Mouse (Mus musculus) MEL (cell line): ENCODE data around the gene Itpr2. TPM values are rescaled to one million over a fixed set of nuclear protein-coding genes. Genes with fewer than 3 reads are reported as not detected.
A peak's percentile ranks its signal among the peaks of the same experiment; 100 is the strongest.

Experiments
- DNase-seq: peaks from one replicate; pipeline ENCODE4 v3.0.0; 2011; ENCODE audit warnings: low read depth, low spot score
- H3K27ac ChIP-seq: 2 replicates; pipeline ENCODE4 v1.5.1; 2012; ENCODE audit warnings: low read depth, mild to moderate bottlenecking, control low read depth, low read length, moderate library complexity; ENCODE audit not compliant: control insufficient read depth
- H3K27me3 ChIP-seq, 2 experiments: fragments of 150-350 bp in 1 of 2; sonication (generic) in 1 of 2; 2 replicates each; pipeline ENCODE4 v1.6.1; 2012; ENCODE audit warnings: low read length in 2 of 2, mild to moderate bottlenecking in 2 of 2, improper control_type of control experiment in 1 of 2, moderate library complexity in 1 of 2; ENCODE audit not compliant: insufficient read depth in 2 of 2, control insufficient read depth in 1 of 2
- H3K36me3 ChIP-seq, 2 experiments: 2 replicates each; pipeline ENCODE4 v1.6.1; 2012 to 2014; ENCODE audit warnings: low read length in 2 of 2, improper control_type of control experiment in 1 of 2, inconsistent platforms in 1 of 2, mild to moderate bottlenecking in 1 of 2; ENCODE audit not compliant: insufficient read depth in 2 of 2, control insufficient read depth in 1 of 2
- H3K4me1 ChIP-seq, 2 experiments: fragments of 150-350 bp in 1 of 2; sonication (generic) in 1 of 2; 2 replicates each; pipeline ENCODE4 v1.6.1; 2012; ENCODE audit warnings: low read length in 2 of 2, improper control_type of control experiment in 1 of 2, mild to moderate bottlenecking in 1 of 2; ENCODE audit not compliant: insufficient read depth in 2 of 2, control insufficient read depth in 1 of 2
- H3K4me3 ChIP-seq, 2 experiments: fragments of 150-350 bp in 1 of 2; sonication (generic) in 1 of 2; 2 replicates each; pipeline ENCODE4 v1.5.1; 2012; ENCODE audit warnings: low read depth in 2 of 2, low read length in 2 of 2, mild to moderate bottlenecking in 2 of 2, moderate library complexity in 2 of 2, control low read depth in 1 of 2, improper control_type of control experiment in 1 of 2; ENCODE audit not compliant: control insufficient read depth in 1 of 2, insufficient read depth in 1 of 2
- H3K79me2 ChIP-seq: 2 replicates; pipeline ENCODE4 v1.6.1; 2012; ENCODE audit warnings: mild to moderate bottlenecking, low read length, moderate library complexity; ENCODE audit not compliant: control insufficient read depth, poor library complexity, insufficient read depth
- H3K9ac ChIP-seq: 2 replicates; pipeline ENCODE4 v1.6.1; 2012; ENCODE audit warnings: low read depth, mild to moderate bottlenecking, control low read depth, low read length, moderate library complexity; ENCODE audit not compliant: control insufficient read depth, poor library complexity, severe bottlenecking
- H3K9me3 ChIP-seq: fragments of 150-350 bp; sonication (generic); replicated peaks from 2 replicates; pipeline ENCODE4 v1.6.1; 2012; ENCODE audit warnings: mild to moderate bottlenecking, low read length, improper control_type of control experiment, moderate library complexity; ENCODE audit not compliant: insufficient read depth
- CHD1 ChIP-seq: IDR thresholded peaks from 2 replicates; pipeline ENCODE4 v1.6.1; 2012; ENCODE audit warnings: low read depth, mild to moderate bottlenecking, inconsistent platforms, low read length, improper control_type of control experiment
- ETS1 ChIP-seq: IDR thresholded peaks from 2 replicates; pipeline ENCODE4 v1.6.1; 2012; ENCODE audit warnings: low read depth, mild to moderate bottlenecking, inconsistent platforms, low read length, improper control_type of control experiment, moderate library complexity
- GATA1 ChIP-seq: IDR thresholded peaks from 2 replicates; pipeline ENCODE4 v1.6.1; 2011; ENCODE audit warnings: low read depth, low read length, improper control_type of control experiment
- HCFC1 ChIP-seq: IDR thresholded peaks from 2 replicates; pipeline ENCODE4 v1.6.1; 2012; ENCODE audit warnings: low read depth, mild to moderate bottlenecking, inconsistent platforms, low read length, improper control_type of control experiment, moderate library complexity
- JUND ChIP-seq: IDR thresholded peaks from 2 replicates; pipeline ENCODE4 v1.6.1; 2011; ENCODE audit warnings: low read depth, mild to moderate bottlenecking, improper control_type of control experiment, low read length
- KAT2A ChIP-seq: conservative IDR thresholded peaks from 2 replicates; pipeline ENCODE4 v1.6.1; 2012; ENCODE audit warnings: low read depth, low read length, improper control_type of control experiment, inconsistent platforms
- MAFK ChIP-seq: IDR thresholded peaks from 2 replicates; pipeline ENCODE4 v1.6.1; 2011; ENCODE audit warnings: low read depth, mild to moderate bottlenecking, low read length, improper control_type of control experiment, borderline replicate concordance
- MAX ChIP-seq: IDR thresholded peaks from 2 replicates; pipeline ENCODE4 v1.6.1; 2011; ENCODE audit warnings: low read length, improper control_type of control experiment
- MXI1 ChIP-seq: IDR thresholded peaks from 2 replicates; pipeline ENCODE4 v1.6.1; 2011; ENCODE audit warnings: mild to moderate bottlenecking, low read depth, low read length, improper control_type of control experiment
- MYB ChIP-seq: IDR thresholded peaks from 2 replicates; pipeline ENCODE4 v1.6.1; 2011; ENCODE audit warnings: mild to moderate bottlenecking, low read depth, low read length, improper control_type of control experiment
- NELFE ChIP-seq: IDR thresholded peaks from 2 replicates; pipeline ENCODE4 v1.6.1; 2011; ENCODE audit warnings: low read depth, low read length, improper control_type of control experiment
- NRF1 ChIP-seq: IDR thresholded peaks from 2 replicates; pipeline ENCODE4 v1.6.1; 2014; ENCODE audit warnings: low read depth, mild to moderate bottlenecking, inconsistent platforms, low read length, improper control_type of control experiment, moderate library complexity; ENCODE audit not compliant: poor library complexity, insufficient read depth, severe bottlenecking
- POLR2AphosphoS2 ChIP-seq: IDR thresholded peaks from 2 replicates; pipeline ENCODE4 v1.6.1; 2011; ENCODE audit warnings: low read length, improper control_type of control experiment
- RCOR1 ChIP-seq: IDR thresholded peaks from 2 replicates; pipeline ENCODE4 v1.6.1; 2012; ENCODE audit warnings: low read depth, mild to moderate bottlenecking, inconsistent platforms, low read length, improper control_type of control experiment
- SMC3 ChIP-seq: IDR thresholded peaks from 2 replicates; pipeline ENCODE4 v1.6.1; 2011; ENCODE audit warnings: low read depth, low read length, improper control_type of control experiment
- USF2 ChIP-seq, 2 experiments: IDR thresholded peaks; 2 replicates each; pipeline ENCODE4 v1.6.1; 2011 to 2012; ENCODE audit warnings: improper control_type of control experiment in 2 of 2, low read length in 2 of 2, borderline replicate concordance in 1 of 2, inconsistent platforms in 1 of 2, low read depth in 1 of 2, mild to moderate bottlenecking in 1 of 2; ENCODE audit not compliant: insufficient read depth in 1 of 2
- ZKSCAN1 ChIP-seq: IDR thresholded peaks from 2 replicates; pipeline ENCODE4 v1.6.1; 2012; ENCODE audit warnings: low read depth, mild to moderate bottlenecking, inconsistent platforms, low read length, improper control_type of control experiment, moderate library complexity
- polyA plus RNA-seq, 2 experiments: library from polyadenylated mRNA; stranded (reverse) in 1 of 2; unstranded in 1 of 2; fragments of >175 nt in 1 of 2; fragments of >200 nt in 1 of 2; gene quantifications; 2 replicates each; pipeline versions ENCODE4 v1.2.1 to v1.2.4; 2012; ENCODE audit warnings: low replicate concordance in 2 of 2, low read depth in 1 of 2; ENCODE audit not compliant: insufficient read length in 2 of 2, insufficient read depth in 1 of 2, missing spikeins in 1 of 2
- total RNA-seq: library from RNA; depleted of rRNA; stranded (reverse); fragments of 300-350 nt; gene quantifications from 2 replicates; pipeline ENCODE4 v1.2.3, GENCODE M21; 2012

The Itpr2 gene
- total and polyA plus RNA-seq, 3 experiments: 1.5 to 3.0 TPM; not detected in 1

DNA sequence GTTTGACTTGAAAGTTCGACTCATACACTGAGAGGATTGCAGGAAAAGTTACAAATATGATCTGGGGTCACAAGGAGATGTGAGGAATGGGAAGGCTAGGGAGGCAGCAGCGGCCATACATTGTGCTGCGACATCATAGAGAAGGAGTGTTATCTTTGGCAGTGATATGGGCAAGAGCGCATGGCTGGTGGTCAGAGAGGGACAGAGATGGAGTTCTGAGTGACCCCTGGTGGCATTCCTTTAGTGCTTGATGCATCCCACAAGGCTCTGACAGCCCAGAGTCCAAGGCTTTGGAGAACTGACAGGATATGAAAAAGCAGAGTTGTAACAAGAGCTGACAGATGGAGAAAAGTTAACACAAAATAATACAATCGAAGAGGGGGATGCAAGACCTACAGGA is 334.8 kb downstream of the Itpr2 start:
- no peak overlapping the region for H3K27ac ChIP-seq
- DNase-seq: no peak
- no peaks in the 10 kb centered on the region for H3K27me3 ChIP-seq
- TF ChIP-seq MXI1: no peak
- no peak for TF ChIP-seq MAFK
- TF ChIP-seq JUND: no peak
- TF ChIP-seq GATA1: no peak
- TF ChIP-seq NELFE: no peak
- no peak for TF ChIP-seq USF2 (IDR thresholded peaks at IDR 0.05; ENCODE audit: borderline replicate concordance in 1 of 2, insufficient read depth in 1 of 2, low read depth in 1 of 2, low read length in 2 of 2)
- TF ChIP-seq RCOR1: no peak
- no peak for TF ChIP-seq HCFC1
- TF ChIP-seq MYB: no peak
- no peak for TF ChIP-seq POLR2AphosphoS2
- no peak for TF ChIP-seq SMC3
- no peak for TF ChIP-seq KAT2A
- no peak for TF ChIP-seq MAX
- no peak for TF ChIP-seq NRF1
- no peak for TF ChIP-seq CHD1
- TF ChIP-seq ZKSCAN1: no peak
- H3K79me2 ChIP-seq: no peaks in the 10 kb centered on the region
- no peaks in the 10 kb centered on the region for H3K4me1 ChIP-seq
- no peak overlapping the region for H3K9ac ChIP-seq
- no peak overlapping the region for H3K4me3 ChIP-seq
- no peaks in the 10 kb centered on the region for H3K9me3 ChIP-seq
- no peaks in the 10 kb centered on the region for H3K36me3 ChIP-seq

DNA sequence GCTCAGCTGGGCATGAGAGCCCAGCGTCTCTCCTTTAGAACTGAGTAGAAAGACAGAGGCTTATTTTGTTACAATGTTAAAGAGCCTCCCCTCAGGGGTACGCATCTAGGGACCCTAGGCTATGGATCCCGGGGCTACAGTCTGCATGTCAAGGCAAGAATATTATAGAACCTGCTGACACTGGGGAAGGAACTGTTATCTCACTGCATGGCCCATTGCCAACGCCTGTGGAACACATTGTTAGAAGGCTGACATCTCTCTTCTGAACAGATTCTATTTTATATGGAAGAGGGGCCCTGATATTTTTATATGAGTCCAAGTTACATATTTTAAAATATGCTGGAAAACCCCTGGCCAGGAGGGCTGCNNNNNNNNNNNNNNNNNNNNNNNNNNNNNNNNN is 342.4 kb downstream of the Itpr2 start:
- TF ChIP-seq JUND: no peak
- no peak for TF ChIP-seq ETS1
- 0 out of 2 replicates have a peak, but pooled peaks have one; percentile 17 for TF ChIP-seq GATA1
- no peaks in the 10 kb centered on the region for H3K4me1 ChIP-seq
- no peaks in the 10 kb centered on the region for H3K79me2 ChIP-seq
- no peaks in the 10 kb centered on the region for H3K9me3 ChIP-seq
- H3K4me3 ChIP-seq: no peak overlapping the region
- H3K9ac ChIP-seq: no peak overlapping the region
- DNase-seq: peak; percentile 53
- no peaks in the 10 kb centered on the region for H3K27me3 ChIP-seq
- H3K36me3 ChIP-seq: peaks cover 0 to 2% of the 10 kb centered on the region in 2 experiments; a peak in 1 of 4 replicates
- no peak overlapping the region for H3K27ac ChIP-seq
